Mouse (Mus musculus) layer of hippocampus, adult 9-10 months (tissue): ENCODE measurements around the gene Hist2h2ac.
"Not testable (repeated sequence)": the region's sequence is repeated elsewhere in the genome, so short reads cannot be mapped to it uniquely, and the experiment has no call there.

Experiments used
- DNase-seq: peaks from one replicate; pipeline ENCODE4 v3.0.0; 2022; ENCODE audit warnings: low spot score

Hist2h2ac gene

DNA sequence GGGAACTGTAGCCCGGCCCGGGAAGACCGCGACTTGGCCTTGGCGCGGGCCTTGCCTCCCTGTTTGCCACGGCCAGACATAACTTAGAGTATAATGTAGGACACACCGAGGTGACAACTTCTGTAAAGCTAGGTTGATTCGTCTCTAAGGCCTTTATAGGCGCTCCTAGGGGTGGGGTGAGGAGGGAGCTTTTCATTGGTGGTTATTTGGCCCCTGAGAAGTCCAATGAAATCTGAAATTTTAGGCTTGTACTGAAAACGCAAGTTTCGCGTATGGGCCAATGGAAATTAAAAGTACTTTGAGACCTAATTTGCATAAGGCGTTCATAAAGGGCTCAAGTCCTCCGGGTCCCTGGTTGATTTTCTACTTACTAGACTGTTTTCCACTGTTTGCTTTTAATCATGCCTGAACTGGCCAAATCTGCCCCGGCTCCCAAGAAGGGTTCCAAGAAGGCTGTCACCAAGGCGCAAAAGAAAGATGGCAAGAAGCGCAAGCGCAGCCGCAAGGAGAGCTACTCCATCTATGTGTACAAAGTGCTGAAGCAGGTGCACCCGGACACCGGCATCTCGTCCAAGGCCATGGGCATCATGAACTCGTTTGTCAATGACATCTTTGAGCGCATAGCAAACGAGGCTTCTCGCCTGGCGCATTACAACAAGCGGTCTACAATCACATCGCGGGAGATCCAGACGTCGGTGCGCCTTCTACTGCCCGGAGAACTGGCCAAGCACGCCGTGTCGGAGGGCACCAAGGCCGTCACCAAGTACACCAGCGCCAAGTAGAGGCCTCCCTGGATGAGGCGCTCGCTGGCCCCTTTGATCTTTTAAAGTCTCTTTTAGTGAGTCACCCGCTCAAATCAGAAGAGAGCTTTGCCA is at the start of gene Hist2h2ac, which contains the start of gene Hist2h2be:
Gene Hist2h2ac (minus strand): TSS at position 116 of the 875 bp plus-strand sequence.
Gene Hist2h2be (plus strand): TSS at position 355 of the 875 bp plus-strand sequence.
- peak; percentile 95 for DNase-seq

DNA sequence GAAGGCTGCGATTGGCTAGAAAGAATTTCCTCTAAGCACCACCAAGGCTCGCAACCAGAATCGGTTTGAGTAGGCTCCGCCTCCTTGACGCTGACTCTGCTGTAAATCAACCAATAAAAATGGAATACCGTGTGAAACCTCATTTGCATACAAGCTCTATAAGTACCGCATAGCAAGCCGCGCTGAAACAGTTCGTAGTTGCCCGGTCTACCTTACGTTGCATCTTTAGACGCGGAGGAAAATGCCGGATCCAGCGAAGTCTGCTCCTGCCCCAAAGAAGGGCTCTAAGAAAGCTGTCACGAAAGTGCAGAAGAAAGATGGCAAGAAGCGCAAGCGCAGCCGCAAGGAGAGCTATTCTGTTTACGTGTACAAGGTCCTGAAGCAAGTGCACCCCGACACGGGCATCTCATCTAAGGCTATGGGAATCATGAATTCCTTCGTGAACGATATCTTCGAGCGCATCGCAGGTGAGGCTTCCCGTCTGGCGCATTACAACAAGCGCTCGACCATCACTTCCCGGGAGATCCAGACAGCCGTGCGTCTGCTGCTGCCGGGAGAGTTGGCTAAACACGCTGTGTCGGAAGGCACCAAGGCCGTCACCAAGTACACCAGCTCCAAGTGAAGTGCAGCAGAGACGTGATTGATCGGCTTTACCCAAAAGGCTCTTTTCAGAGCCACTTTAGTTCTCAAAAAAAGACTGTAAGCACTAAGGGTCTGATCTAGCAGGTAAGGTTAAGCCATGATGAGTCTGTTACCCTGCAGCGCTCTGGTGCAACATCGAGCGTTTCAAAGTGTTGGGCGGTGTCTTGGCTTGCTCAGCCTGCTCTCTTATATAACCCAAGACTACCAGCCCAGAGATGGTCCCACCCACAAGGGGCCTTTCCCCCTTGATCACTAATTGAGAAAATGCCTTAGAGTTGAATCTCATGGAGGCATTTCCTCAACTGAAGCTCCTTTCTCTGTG is 49.1 kb upstream of the Hist2h2ac start, which contains the start of gene Hist2h2bb:
Gene Hist2h2bb (plus strand): TSS at position 242 of the 964 bp plus-strand sequence.
- DNase-seq: peak; percentile 96

DNA sequence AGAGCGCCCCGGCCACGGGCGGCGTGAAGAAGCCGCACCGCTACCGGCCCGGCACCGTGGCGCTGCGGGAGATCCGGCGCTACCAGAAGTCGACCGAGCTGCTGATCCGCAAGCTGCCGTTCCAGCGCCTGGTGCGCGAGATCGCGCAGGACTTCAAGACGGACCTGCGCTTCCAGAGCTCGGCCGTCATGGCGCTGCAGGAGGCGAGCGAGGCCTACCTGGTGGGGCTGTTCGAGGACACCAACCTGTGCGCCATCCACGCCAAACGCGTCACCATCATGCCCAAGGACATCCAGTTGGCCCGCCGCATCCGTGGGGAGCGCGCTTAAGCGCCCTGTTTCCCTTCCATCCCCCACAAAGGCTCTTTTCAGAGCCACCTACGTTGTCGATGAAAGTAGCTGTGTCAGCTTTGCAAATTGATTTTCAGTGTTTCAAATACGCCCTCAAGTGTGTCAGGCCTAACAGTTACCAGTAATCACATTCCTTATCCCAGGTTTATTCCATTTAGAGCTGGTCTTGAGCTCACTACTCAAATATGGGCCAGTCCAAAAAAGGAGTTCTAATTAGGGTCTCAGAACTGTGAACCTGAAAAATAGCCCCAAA is 48.2 kb upstream of the Hist2h2ac start:
- DNase-seq: not testable (repeated sequence)

DNA sequence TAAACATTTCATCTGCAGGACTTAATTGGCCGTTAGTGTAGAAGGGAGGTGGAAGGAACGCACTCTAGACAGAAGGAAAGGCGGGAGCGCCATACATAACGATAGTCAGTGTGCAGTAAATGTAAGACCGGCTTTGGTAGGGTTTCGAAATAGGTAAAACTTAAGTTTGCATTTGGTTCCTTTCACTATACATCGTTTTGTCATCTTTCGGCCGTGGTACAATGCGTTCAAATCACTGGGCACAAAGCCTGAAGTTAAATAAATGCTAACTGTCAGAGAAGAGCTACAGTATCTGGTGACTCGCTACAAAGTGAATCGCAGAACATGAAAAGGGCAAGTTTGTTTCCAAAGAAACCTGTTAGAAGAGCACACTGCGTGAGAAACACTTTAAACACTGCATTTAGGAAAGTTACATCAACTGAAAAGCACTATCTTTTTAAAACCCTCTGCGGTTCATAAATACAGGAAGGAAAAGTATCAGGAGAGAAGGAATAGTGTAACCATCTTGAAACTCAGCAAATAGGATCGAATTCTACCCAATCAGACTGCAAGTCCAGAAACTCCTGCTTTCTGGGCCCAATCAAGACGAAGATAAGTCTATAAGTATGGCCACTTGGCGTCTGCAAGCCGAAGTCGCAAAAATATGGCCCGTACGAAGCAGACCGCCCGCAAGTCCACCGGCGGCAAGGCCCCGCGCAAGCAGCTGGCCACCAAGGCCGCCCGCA is 47.5 kb upstream of the Hist2h2ac start, which contains the start of gene Hist2h3b:
Gene Hist2h3b (plus strand): TSS at position 604 of the 725 bp plus-strand sequence.
- DNase-seq: peak; percentile 78

DNA sequence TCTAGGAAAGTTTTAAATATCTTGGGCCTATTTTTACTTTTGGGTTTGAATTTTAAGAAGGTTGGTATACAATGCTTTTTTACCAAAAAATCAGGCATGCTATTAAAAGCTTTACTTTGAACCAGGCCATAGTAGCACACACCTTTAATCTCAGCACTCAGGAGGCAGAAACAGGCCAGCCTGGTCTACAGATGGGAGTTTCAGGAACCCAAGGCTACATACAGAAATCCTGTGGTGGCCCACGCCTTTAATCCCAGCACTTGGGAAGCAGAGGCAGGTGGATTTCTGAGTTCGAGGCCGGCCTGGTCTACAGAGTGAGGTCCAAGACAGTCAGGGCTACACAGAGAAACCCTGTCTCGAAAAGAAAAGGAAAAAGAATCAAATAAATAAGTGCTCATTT is 46.9 kb upstream of the Hist2h2ac start:
- DNase-seq: no peak

DNA sequence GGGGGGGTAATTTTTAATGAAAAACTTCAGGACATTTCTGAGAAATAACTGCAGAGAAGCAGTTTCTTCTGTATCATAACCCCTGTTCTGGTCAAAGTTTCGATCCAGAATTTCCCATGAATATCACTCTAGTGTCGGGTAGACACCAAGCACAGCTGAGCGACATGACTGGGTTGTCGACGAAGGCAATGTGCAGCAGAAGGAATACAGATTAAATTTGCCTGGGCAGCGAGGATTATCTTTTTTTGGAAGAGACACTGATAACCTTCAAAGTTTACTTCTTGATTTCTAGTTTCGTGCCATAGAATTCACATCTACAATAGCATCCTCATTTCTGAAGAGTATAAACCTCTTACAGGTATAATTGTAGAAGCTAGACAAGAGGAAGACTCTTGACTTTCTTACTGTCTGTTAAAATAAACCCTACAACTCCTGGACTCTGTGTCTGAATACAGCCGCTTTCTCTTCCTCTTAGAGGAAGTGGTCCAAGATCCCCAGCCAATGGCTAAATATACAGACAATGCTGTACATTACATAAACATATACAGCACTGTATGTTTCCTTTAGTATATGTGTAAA is 45.5 kb upstream of the Hist2h2ac start:
- DNase-seq: no peak

DNA sequence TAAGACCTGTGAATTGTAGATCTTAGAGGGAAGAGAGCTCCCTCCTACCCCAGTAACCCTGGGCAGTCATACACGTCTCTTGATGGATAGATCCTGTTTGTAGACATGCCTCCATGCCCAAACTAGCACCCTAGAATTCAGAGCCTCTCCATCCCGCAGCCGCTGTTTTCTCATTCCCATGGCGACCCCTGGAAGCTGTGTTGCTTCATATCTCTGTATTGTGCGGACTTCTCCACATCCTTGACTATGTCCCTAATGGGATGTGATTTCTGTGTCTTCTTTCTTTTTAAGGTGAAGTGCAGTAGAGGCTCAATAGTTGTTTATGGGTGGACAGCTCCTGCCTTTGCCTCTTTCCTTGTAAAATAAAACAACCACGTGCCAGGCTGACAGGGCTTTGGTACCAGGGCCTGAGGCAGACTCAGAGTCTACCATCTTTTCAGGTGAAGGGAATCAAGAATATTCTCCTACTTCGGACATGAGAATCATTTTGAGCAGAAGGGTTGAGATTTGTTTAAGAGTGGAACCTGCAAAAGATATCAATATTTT is 43.8 kb upstream of the Hist2h2ac start:
- DNase-seq: no peak

DNA sequence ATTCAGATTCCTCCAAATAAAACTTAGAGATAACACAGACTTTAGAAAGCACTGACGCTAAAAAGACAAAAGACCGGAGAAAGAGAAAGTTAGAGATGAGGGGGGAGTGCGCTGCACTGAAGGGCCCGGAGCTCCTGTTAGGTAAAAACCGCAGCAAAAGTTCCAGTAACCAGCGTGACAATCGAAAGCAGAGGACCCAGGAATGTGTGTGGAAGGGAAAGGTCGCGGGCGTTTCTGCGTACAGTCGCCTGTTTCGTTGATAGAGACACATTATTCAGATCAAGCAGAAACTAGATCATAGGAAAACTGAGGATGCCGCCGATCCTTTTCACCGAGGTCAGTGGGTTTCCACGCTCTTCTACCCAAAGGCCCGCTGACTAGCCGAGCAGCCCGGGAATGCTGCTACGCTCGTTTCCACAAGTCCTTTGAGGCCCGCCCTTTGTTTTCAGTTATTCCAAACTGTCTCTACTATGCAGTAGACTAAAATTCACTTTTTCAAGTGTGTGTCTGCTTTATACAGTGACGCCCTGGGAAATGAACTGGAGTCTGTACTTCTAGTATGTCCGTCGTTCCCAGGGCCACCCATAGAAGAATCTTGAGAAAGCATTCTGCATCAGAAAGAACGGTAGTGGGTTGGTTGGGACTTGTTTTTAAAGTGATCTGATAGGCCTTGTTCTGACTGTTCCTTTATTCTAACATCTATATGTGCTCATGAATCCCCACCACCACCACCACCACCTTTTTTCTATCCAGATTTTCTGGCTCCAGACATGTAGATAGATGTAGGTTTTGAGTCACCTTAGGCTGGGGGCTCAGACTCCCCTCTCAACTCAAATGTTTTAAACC is 43.1 kb upstream of the Hist2h2ac start:
- DNase-seq: no peak

DNA sequence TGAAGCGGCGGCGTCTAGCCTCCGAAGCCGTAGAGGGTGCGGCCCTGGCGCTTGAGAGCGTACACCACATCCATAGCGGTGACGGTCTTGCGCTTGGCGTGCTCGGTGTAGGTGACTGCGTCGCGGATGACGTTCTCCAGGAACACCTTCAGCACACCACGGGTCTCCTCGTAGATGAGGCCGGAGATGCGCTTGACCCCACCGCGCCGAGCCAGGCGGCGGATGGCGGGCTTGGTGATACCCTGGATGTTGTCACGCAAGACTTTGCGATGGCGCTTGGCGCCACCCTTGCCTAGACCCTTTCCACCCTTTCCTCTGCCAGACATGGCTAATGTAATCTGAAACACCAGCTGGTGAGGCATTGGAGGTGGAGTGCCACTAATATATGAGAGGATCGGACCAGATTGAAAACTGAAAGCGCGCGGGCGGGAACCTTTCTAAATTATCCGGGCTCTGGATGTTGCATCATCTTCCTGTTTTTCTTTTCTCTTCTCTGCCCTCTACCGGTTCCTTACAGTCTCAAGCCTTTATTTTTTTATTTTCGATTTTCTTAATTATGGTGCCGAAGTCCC is 42.4 kb upstream of the Hist2h2ac start, which contains the start of gene Hist2h4:
Gene Hist2h4 (minus strand): TSS at position 333 of the 572 bp plus-strand sequence.
- DNase-seq: peak; percentile 99

DNA sequence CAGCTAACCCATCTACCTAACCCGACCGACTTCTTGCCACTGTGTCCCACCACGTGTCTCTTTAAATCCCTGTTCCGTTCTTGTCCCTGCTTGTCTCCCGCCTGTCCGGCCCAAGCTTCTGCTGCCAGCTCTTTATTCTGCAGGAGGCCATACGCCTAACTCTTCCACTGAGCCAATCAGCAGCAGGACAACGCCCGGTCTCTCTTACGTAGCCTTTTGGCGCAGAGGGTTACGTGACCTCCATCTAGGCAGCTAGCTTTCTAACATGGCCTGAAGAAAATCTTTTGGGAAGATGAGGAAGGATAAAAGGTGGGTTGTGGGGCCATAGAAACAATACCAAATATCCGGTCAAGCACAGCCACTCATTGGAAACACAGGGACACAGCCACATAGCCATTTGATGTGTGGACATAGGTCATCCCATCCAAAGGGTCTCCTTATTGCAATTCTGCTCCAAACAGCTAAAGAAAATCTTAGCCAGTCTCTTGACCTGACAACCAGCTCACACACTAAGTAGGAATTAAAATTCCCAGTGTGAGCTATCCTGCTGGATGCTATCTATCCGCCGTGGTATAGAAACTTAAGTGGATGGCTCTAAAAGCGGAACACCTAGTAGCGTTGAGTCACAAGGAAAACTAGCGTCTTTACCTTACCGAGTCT is 41.7 kb upstream of the Hist2h2ac start:
- peak; percentile 58 for DNase-seq

DNA sequence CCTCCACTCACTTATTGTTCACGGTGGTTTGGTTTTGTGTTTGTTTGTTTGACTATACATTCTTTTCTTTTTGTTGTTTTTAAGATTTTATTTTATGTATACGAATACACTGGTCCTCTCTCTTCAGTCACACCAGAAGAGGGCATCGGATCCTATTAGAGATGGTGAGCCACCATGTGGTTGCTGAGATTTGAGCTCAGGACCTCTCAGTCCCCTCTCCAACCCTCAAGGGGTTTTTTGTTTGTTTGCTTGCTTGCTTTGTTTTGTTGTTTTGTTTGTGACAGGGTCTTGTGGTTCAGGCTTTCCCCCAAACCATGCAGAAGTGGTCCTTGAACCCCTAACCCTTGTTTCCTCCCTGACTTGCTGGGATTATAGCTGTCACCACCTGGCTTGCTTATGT is 40.9 kb upstream of the Hist2h2ac start:
- no peak for DNase-seq

DNA sequence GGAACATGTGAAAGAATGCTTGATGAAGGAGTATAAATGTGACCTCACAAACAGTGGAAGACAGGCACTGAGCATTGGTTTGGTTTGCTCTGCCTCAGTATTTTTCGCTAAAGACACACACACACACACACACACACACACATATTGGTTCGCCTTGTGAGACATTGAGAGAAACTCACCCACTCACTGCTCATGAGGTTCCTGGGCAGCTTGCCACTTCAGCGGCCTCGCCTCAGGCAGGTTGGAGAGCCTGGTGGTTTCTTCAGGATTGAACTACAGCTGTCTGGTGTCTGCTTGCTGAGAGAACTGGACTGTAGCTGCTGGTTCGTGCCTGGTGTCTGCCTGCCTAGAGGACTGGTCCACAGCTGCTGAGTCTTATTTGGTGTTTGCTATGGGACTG is 39.5 kb upstream of the Hist2h2ac start:
- no peak for DNase-seq

DNA sequence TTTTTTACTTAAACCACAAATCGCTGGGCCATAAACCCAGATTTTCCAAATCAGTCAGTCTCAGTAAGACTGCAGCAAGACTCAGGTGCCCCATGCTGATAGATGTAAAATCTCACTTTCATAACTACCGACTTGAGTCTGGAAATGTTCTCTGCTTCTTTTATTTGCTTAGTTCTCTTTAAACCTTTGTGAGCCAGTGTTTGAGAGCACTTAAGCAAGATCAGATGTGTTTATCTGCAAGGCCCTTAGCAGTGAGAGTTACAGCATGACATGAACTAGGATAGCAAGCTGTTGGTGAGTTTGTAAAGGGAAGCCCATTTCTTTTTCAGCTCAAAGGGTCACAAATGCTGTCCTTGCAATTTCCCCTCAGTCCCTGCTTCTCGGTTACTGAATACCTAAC is 36.5 kb upstream of the Hist2h2ac start:
- no peak for DNase-seq

DNA sequence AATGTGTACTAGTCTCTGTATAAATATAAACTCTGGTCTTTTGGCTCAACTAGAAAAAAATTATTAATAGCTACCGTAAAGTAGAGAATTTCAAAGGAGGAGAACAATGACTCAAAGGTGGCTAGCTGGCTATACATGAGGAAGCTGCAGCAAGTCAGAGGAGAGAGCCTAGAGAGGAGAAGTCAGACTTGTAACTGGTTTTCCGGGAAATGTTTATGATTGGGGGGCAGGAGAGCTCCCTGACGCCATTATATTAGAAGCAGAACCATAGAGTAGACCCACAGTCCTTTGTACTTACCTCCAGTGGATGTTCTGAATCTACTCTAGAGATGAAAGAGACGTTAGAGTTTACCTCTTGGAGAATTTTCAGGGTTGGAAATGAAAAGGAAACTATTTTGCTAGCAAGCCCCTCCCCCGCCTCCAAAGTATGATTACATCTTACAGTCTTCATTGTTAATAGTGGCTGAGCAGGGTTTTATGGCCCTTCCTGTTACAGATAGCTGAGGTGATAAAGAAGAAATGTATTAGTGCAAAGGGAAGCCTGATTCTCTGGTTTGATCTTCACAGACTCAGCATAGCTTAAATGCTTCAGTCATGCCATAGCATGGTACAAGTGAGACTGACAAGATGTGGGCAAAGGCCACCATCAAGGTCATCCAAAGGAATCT is 35.4 kb upstream of the Hist2h2ac start:
- no peak for DNase-seq

DNA sequence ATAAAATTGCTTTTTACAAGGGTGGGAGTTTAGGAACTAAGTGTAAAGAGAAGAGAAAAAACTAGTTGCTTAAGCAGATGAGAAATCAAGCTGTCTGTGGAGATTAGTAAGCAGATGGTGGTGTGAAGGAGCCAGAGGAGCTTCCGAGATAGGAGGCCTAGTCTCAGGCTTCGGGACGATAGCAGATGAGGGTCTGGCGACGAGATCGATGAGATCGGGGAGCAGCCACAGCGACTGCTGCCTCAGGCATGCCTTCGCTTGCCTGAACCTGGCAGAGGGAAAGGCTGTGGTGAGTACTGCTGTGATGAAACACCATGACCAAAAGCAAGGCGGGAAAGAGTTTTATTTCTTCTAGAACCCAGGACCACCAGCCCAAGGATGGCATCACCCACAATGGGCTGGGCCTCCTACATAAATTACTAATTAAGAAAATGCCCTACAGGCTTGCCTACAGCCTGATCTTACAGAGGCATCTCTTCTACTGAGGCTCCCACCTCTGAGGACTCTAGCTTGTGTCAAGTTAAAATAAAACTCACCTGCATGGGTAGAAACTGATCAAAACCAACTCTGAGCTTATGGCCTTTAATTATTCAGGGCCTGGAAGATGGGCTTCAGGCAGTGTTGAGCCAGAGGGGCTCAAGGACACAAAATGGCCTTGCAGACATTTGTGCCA is 34.1 kb upstream of the Hist2h2ac start:
- no peak for DNase-seq

DNA sequence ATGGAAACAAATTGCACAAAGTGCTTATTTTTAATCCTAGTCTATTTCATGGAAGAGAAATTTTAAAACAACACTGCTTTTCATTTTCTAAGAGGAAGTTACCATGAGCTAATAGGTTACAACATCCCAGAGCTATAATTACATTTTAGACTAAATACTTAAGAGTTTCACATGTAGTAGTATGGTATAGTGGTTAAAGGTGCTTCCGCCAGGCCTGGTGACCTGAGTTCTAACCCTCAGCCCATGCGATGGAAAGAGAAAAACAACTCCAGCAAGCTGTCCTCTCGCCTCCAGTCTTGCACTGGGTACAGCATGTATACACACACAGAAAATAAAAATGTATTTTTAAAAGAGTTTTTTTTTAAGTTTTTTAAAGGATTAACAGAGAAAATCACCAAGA is 31.1 kb upstream of the Hist2h2ac start:
- DNase-seq: no peak

DNA sequence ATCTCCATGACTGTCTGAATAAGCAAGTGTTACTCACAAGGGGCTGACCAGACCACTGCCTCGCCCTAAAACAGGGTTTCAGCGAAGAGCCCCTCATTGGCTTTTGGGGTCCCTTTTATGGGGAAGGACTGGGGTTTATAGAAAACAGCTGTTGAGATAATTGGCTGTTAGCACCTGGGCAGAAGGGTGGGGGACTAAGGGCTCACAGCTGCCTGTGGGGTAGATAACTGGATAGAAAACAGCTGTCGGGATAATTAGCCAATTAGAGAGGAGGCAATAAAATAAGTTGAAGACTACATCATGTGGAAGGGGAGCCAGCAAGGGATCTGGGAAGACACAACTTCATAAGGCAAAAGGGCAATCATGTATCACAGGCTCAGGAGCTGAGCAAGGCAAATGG is 30.2 kb upstream of the Hist2h2ac start:
- no peak for DNase-seq

DNA sequence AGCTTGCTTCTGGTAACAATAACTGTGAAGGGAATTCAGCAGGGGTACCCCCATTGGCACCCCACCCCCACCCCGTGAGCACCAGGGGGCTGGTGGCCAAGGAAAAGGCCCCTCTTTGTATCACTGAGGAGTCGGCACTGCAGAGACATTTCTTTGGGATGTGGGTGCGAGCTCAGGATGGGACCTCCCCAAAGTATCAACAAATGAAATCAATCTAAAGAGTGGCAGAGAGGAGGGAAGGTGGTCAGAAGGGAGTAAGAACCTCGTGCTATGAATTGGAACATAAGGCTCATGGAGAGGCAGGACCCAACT is 28.3 kb upstream of the Hist2h2ac start:
- DNase-seq: no peak
